Comparison of ENCODE assay signal across 23 mouse cellular contexts in genomic region chr4:69346979-69347465, GRCm38 (mm10).
DNase-seq lines count a peak whose midpoint lies in the region; ATAC-seq and TF ChIP-seq lines count a peak whose summit lies in the region.
"Had no signal": no experiment of that assay in that cellular context is flagged by ENCODE, and none has a peak within 500 bp of the region (broad histone marks: within the 10 kb centered on the region; RNA-seq: fewer than 3 reads in every experiment).

No protein-coding gene starts in this region.

- peak; percentile 93 for ATAC-seq in frontal cortex, adult (ENCODE audit: low TSS enrichment)
- ATAC-seq: activated CD4-positive, CD25-positive, alpha-beta regulatory T cell, adult 4 months; CD4-positive, CD25-positive, alpha-beta regulatory T cell, adult 4 months; forebrain, embryonic 13.5 days; forebrain, embryonic 15.5 days; forebrain, postnatal 0 days; Patski had no signal

- no peak for TF ChIP-seq CTCF in left cerebral cortex, adult 2 months (IDR thresholded peaks at IDR 0.05)
- TF ChIP-seq CTCF in layer of hippocampus, adult 2 months (conservative IDR thresholded peaks at IDR 0.05) = no peak

- no peak for DNase-seq in frontal cortex, postnatal 25 days (ENCODE audit: low spot score in 2 of 2)
- DNase-seq in left cerebral cortex, adult 2 months (ENCODE audit: extremely low spot score in 1 of 2, low spot score in 2 of 2) = no peak
- DNase-seq in left cerebral cortex, adult 8-10 months (ENCODE audit: low spot score in 2 of 2) = no peak
- peak; percentile 49 for DNase-seq in brain, adult 2 months (ENCODE audit: low read depth, low spot score)
- no peak for DNase-seq in layer of hippocampus, adult 2 months (ENCODE audit: low spot score in 2 of 2)
- DNase-seq: adrenal gland, adult 2 months; adrenal gland, postnatal 10 days; adrenal gland, postnatal 25 days; B cell, adult 2 months; cerebellum, adult 11-12 months; cerebellum, adult 2 months; cerebellum, adult 9-10 months; cerebellum, postnatal 10 days; cerebellum, postnatal 25 days; forebrain, postnatal 0 days had no signal

- H3K4me3 ChIP-seq in left cerebral cortex, adult 2 months = no peak overlapping the region
- H3K4me3 ChIP-seq in layer of hippocampus, adult 2 months = no peak overlapping the region
- H3K4me3 ChIP-seq: embryonic facial prominence, embryonic 10.5 days; embryonic facial prominence, embryonic 12.5 days; forebrain, embryonic 13.5 days; forebrain, embryonic 15.5 days had no signal

- H3K27ac ChIP-seq in left cerebral cortex, adult 2 months = peak overlapping the region; percentile 65
- H3K27ac ChIP-seq in layer of hippocampus, adult 2 months = no peak overlapping the region
- H3K27ac ChIP-seq: embryonic facial prominence, embryonic 10.5 days; embryonic facial prominence, embryonic 12.5 days; forebrain, embryonic 13.5 days; forebrain, embryonic 15.5 days had no signal

- intact Hi-C loops in left cerebral cortex, adult 2 months (cut with DNase I) = loop anchor here (10.0 kb wide), 1 partner anchor 188 kb away; no protein-coding TSS in a partner anchor
